Mouse (Mus musculus) CD4-positive, CD25-positive, alpha-beta regulatory T cell, adult 2 months (primary cell): ENCODE measurements around the gene Cd300lf.
A peak's percentile ranks its signal among the peaks of the same experiment; 100 is the strongest.

Source experiments
- DNase-seq: peaks from one replicate; pipeline ENCODE4 v3.0.0-alpha.2; 2012; ENCODE audit warnings: low read depth, low spot score

Gene Cd300lf

GRCm38 (mm10) chr11:115160883-115161577 lies 27.2 kb upstream of the Cd300lf start:
- peak; percentile 88 for DNase-seq

- peak; percentile 77 for DNase-seq
These were observed 26.4 kb upstream of the Cd300lf start for GRCm38 (mm10) chr11:115160016-115160797.

DNA sequence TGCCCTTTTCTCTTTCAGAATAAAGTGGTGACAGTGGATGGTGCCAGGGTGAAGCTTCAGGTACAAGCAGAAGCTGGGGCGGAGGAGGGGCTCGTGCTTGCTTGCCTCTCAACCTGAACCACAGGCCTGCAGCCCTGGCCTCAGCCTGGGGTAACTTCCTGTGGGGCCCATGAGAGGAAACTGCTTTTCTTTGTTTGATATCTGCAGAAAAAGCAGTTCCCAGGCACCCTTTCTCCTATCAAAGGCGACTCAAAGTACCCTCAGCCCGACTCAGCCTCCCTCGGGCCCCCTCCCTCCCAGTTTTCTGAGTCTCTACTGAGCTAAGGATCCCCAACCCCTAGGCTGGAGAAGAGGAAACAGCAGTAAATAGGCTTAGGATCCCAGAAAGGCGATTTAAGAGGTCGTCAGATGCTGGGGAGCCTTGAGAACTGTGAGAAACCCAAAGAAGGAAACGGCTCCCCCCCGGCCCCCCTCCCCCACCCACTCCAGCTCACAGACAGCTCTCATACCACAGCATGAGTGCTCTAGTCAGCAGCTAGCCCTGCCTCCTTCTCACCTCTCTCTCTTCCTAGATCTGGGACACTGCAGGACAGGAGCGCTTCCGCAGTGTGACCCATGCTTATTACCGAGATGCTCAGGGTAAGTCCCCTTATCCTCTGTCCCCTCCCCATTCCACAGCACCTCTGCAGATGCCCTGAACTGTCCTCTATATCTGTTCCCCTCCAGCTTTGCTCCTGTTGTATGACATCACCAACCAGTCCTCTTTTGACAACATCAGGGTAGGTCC lies 24.3 kb upstream of the Cd300lf start:
- peak; percentile 84 for DNase-seq

GRCm38 (mm10) chr11:115155053-115155634 lies 21.4 kb upstream of the Cd300lf start:
- peak; percentile 63 for DNase-seq

DNA sequence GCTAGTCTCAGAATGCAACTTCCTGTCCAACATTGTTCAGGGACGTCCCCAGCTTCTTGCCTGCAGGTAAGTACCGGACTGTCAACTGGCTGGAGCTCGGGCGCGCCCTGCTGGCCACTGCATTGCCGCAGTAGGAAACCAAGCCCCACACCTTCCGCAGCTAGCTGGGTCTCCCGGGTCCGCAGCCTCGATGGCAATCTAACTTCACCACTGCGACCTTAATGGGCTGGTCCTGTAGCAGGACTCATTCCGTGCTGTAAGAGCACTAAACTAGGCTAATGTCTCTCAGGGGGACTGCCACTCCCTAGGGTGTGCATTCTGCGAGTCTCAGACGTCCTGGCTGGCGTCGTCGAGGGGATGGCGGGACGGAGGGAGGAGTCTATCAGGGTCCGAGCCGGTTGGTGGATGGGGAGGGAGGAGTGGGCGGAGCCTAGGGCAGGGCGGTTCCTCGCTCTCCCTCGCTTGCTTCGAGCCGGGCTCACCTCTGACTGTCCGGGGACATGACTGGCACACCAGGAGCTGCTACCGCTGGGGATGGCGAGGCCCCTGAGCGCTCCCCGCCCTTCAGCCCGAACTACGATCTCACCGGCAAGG lies 20.0 kb upstream of the Cd300lf start:
- DNase-seq, result peak; percentile 97

- peak; percentile 34 for DNase-seq
These were observed 19.3 kb upstream of the Cd300lf start for GRCm38 (mm10) chr11:115153088-115153487.

GRCm38 (mm10) chr11:115151755-115152429 lies 18.1 kb upstream of the Cd300lf start:
- DNase-seq, result peak; percentile 49

DNA sequence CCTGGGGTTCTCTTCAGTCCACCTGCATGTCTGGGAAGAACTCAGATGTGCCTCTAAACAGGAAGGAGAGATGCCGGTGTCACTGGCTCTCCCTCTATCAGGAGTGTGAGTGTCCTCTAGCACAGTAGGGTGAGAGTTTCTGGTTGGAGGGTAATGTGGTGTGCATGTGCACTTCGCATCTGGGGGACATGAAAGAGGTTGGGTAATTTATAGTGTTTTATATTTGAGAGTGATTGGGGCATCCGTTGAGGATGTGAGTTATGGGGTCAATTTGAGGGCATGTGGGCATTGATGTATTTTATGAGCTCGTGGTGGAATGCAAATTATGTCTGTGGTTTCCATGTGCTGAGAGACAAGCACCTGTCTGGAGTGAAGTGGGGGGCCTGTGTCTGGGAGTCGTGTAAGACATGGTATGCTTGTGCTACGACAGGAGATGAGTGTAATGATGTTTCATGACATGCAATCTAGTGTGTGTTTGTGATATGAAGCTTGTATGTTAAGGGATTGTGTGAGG lies 17.0 kb upstream of the Cd300lf start:
- peak; percentile 47 for DNase-seq

DNA sequence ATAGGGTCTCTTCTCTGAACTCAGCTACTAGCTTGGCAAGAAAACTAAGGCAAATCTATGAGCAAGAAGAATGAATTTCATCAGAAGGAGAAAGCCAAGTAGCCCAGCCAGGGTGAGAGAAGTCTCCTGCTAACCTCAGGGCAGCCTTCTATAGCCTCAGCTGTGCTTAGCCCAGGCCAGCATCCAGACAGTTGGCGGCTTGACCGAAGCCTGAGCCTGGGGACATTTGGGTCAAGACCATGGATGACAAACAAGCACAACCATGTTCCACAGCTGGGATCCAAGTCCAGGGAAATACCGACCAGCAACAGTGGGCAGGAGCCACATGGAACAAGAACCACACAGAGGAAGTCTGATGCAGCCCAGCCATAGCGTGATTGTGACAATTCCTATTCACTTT lies 14.0 kb upstream of the Cd300lf start:
- DNase-seq, result no peak

- DNase-seq, result no peak
These were observed 8.2 kb upstream of the Cd300lf start for GRCm38 (mm10) chr11:115141970-115142369.

DNA sequence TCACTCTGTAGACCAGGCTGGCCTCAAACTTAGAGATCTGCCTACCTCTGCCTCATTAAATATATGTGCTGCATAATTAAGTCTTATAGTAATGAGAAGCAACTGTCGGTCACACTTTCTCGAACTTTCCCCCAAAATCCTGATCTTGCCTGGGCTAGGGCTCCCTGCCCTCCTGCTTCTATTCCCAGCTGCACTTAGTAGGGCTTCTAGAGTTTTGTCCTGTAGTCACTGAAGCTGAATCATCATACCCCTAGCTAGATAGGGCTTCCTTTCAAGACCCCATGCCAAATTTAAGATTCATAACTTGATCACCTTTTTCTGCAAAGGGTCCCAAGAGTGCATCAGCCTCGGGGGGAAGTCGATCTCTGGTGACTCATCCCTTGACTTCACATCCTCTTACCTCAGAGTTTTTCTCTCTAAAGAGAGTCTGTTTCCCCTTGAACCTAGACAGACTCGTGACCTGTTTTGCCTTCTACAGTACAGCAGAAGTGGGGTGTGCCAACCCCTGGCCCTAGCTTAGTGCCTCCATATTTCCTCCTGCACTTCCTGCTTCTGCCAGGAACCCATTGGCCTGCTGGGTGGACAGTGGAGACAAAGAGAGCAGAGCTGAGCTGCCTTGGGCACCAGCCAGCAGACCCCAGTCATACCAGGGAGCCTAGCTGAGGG lies 4.9 kb upstream of the Cd300lf start:
- DNase-seq, result peak; percentile 44

- peak; percentile 18 for DNase-seq
These were observed 1.9 kb downstream of the Cd300lf start for GRCm38 (mm10) chr11:115131768-115132381.

- no peak for DNase-seq
These were observed 4.2 kb downstream of the Cd300lf start for GRCm38 (mm10) chr11:115129508-115130126.

GRCm38 (mm10) chr11:115128483-115128882 lies 5.3 kb downstream of the Cd300lf start:
- DNase-seq, result peak; percentile 63

DNA sequence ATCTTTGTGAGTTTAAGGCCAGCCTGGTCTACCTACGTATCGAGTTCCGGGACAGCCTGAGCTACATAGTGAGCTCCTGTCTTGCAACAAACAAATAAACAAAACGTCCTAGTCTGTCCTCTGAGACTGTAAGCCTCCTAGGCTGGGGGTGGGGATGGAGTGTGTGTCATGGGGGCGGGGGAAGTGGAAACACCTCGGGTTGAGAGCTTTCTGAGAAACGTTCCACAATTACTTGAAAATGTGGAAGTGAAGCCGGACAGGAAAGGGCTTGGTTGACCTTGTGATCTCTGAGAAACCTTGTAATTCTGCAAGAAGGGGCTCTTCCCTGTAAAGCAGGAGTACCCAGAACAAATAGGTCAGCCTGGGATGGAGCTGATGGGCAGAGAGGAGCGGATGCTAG lies 14.4 kb downstream of the Cd300lf start:
- no peak for DNase-seq

DNA sequence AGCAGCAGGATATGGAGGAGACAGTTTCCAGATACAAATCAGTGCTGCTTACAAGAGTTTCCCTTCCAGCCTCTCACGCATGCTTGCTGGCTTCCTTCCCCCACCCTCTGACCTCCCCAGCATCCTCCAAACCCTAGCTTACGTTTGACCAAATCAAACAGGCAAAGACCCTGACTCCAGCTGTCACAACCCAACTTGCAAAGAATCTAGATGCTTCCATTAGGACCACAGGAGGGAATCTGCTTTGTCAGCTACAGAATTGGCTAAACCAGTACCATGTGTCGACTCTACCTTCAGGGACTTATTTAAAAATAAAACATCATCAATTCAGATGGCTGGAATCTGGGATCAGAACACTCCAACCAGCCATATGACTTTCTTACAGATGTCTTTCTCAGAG lies 21.6 kb downstream of the Cd300lf start:
- DNase-seq, result no peak

DNA sequence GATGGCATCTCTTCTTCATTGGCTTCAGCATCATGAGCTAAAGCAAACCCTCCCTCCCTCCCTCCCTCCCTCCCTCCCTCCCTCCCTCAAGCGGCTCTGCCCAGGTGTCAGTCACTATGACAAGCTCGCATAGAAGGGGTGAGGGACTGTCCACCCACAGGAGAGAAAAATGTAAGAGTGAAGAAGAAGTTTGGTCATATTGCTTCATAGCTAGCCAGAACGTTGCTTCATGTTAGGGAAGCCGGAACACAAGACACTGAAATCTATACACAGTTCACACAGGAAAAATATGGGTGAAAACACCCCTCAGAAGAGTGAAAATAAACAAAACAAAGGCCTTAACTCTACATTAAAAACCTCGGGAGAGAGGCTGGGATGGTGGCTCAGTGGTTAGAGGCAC lies 23.5 kb downstream of the Cd300lf start:
- DNase-seq, result no peak

- DNase-seq, result no peak
These were observed 25.6 kb downstream of the Cd300lf start for GRCm38 (mm10) chr11:115108176-115108575.

- DNase-seq, result no peak
These were observed 26.3 kb downstream of the Cd300lf start for GRCm38 (mm10) chr11:115107403-115107916.
